Mouse (Mus musculus): ENCODE data around the gene Vwf. TPM values are rescaled to one million over a fixed set of nuclear protein-coding genes. Genes with fewer than 3 reads are reported as not detected.

Gene Vwf
- total and polyA plus RNA-seq, 2 experiments from 2014 or later: 13.1 to 30.0 TPM

GRCm38 (mm10) chr6:125591652-125592385 lies 45.2 kb downstream of the Vwf start:
- Histone ChIP-seq H3K9me3 (ENCODE audit: low read length) (no peaks in the 10 kb centered on the region), H3K27me3 (ENCODE audit: insufficient read depth, low read length) (no peaks in the 10 kb centered on the region), H3K27ac (ENCODE audit: low read depth, low read length) (no peak overlapping the region), H3K36me3 (ENCODE audit: insufficient read depth) (no peaks in the 10 kb centered on the region), H3K4me3 (ENCODE audit: low read depth, low read length) (no peak overlapping the region), H3K4me2 (ENCODE audit: low read depth) (no peak overlapping the region), H3K4me1 (ENCODE audit: insufficient read depth) (no peaks in the 10 kb centered on the region), H3K9ac (no peak overlapping the region)
- DNase-seq (no peak), ATAC-seq (no peak)
- WGBS: 76% methylated on average over 8 of the region's 8 CpGs
- TF ChIP-seq CTCF (IDR thresholded peaks at IDR 0.05; ENCODE audit: low read depth): no peak

GRCm38 (mm10) chr6:125592536-125592935 lies 46.0 kb downstream of the Vwf start:
- no peaks in the 10 kb centered on the region for H3K36me3 ChIP-seq (ENCODE audit: insufficient read depth)
- ATAC-seq: no peak
- no peak overlapping the region for H3K4me3 ChIP-seq (ENCODE audit: low read depth, low read length)

GRCm38 (mm10) chr6:125594311-125594710 lies 47.7 kb downstream of the Vwf start:
- 91% methylated on average over 4 of the region's 4 CpGs for WGBS
- H3K27ac ChIP-seq (ENCODE audit: low read depth, low read length): no peak overlapping the region
- DNase-seq (no peak), ATAC-seq (no peak)
- no peaks in the 10 kb centered on the region for H3K4me1 ChIP-seq (ENCODE audit: insufficient read depth)
- H3K4me2 ChIP-seq (ENCODE audit: low read depth): no peak overlapping the region
- no peak overlapping the region for H3K9ac ChIP-seq
- H3K36me3 ChIP-seq (ENCODE audit: insufficient read depth): no peaks in the 10 kb centered on the region
- no peaks in the 10 kb centered on the region for H3K9me3 ChIP-seq (ENCODE audit: low read length)
- no peak overlapping the region for H3K4me3 ChIP-seq (ENCODE audit: low read depth, low read length)
- no peaks in the 10 kb centered on the region for H3K27me3 ChIP-seq (ENCODE audit: insufficient read depth, low read length)
- TF ChIP-seq CTCF (IDR thresholded peaks at IDR 0.05; ENCODE audit: low read depth): no peak

More at GRCm38 (mm10) chr6:125592536-125592935, 46.0 kb downstream of the Vwf start:
- Histone ChIP-seq H3K27me3 (ENCODE audit: insufficient read depth, low read length) (no peaks in the 10 kb centered on the region), H3K9me3 (ENCODE audit: low read length) (no peaks in the 10 kb centered on the region), H3K9ac (no peak overlapping the region), H3K27ac (ENCODE audit: low read depth, low read length) (no peak overlapping the region), H3K4me1 (ENCODE audit: insufficient read depth) (no peaks in the 10 kb centered on the region), H3K4me2 (ENCODE audit: low read depth) (no peak overlapping the region)
- DNase-seq: no peak
- 92% methylated on average over 6 of the region's 6 CpGs for WGBS
- no peak for TF ChIP-seq CTCF (IDR thresholded peaks at IDR 0.05; ENCODE audit: low read depth)

- H3K4me2 ChIP-seq (ENCODE audit: low read depth): no peak overlapping the region
- no peaks in the 10 kb centered on the region for H3K4me1 ChIP-seq (ENCODE audit: insufficient read depth)
- H3K36me3 ChIP-seq (ENCODE audit: insufficient read depth): no peaks in the 10 kb centered on the region
- DNase-seq (no peak), ATAC-seq (no peak)
- H3K27me3 ChIP-seq (ENCODE audit: insufficient read depth, low read length): no peaks in the 10 kb centered on the region
- WGBS: 75% methylated on average over 4 of the region's 4 CpGs
- H3K4me3 ChIP-seq (ENCODE audit: low read depth, low read length): no peak overlapping the region
- no peak overlapping the region for H3K27ac ChIP-seq (ENCODE audit: low read depth, low read length)
- no peak overlapping the region for H3K9ac ChIP-seq
- H3K9me3 ChIP-seq (ENCODE audit: low read length): no peaks in the 10 kb centered on the region
- no peak for TF ChIP-seq CTCF (IDR thresholded peaks at IDR 0.05; ENCODE audit: low read depth)
These were observed 48.3 kb downstream of the Vwf start for GRCm38 (mm10) chr6:125594825-125595224.

GRCm38 (mm10) chr6:125596701-125597318 lies 50.2 kb downstream of the Vwf start:
- Histone ChIP-seq H3K4me3 (ENCODE audit: low read depth, low read length) (no peak overlapping the region), H3K9me3 (ENCODE audit: low read length) (no peaks in the 10 kb centered on the region), H3K27me3 (ENCODE audit: insufficient read depth, low read length) (no peaks in the 10 kb centered on the region), H3K4me1 (ENCODE audit: insufficient read depth) (no peaks in the 10 kb centered on the region), H3K9ac (no peak overlapping the region), H3K27ac (ENCODE audit: low read depth, low read length) (no peak overlapping the region), H3K36me3 (ENCODE audit: insufficient read depth) (no peaks in the 10 kb centered on the region), H3K4me2 (ENCODE audit: low read depth) (no peak overlapping the region)
- TF ChIP-seq CTCF (IDR thresholded peaks at IDR 0.05; ENCODE audit: low read depth): no peak
- ATAC-seq (no peak), DNase-seq (no peak)
- WGBS: 58% methylated on average over 16 of the region's 16 CpGs

- Histone ChIP-seq H3K4me3 (ENCODE audit: low read depth, low read length) (no peak overlapping the region), H3K36me3 (ENCODE audit: insufficient read depth) (no peaks in the 10 kb centered on the region), H3K9ac (no peak overlapping the region), H3K4me2 (ENCODE audit: low read depth) (no peak overlapping the region), H3K4me1 (ENCODE audit: insufficient read depth) (no peaks in the 10 kb centered on the region), H3K9me3 (ENCODE audit: low read length) (no peaks in the 10 kb centered on the region), H3K27ac (ENCODE audit: low read depth, low read length) (no peak overlapping the region), H3K27me3 (ENCODE audit: insufficient read depth, low read length) (no peaks in the 10 kb centered on the region)
- WGBS: 68% methylated on average over 4 of the region's 4 CpGs
- TF ChIP-seq CTCF (IDR thresholded peaks at IDR 0.05; ENCODE audit: low read depth): no peak
- no peak for ATAC-seq
- DNase-seq: no peak
These were observed 51.1 kb downstream of the Vwf start for GRCm38 (mm10) chr6:125597716-125598115.

- no peak overlapping the region for H3K9ac ChIP-seq
- H3K9me3 ChIP-seq (ENCODE audit: low read length): no peaks in the 10 kb centered on the region
- H3K27ac ChIP-seq (ENCODE audit: low read depth, low read length): no peak overlapping the region
- no peaks in the 10 kb centered on the region for H3K36me3 ChIP-seq (ENCODE audit: insufficient read depth)
- H3K4me1 ChIP-seq (ENCODE audit: insufficient read depth): no peaks in the 10 kb centered on the region
- H3K4me3 ChIP-seq (ENCODE audit: low read depth, low read length): no peak overlapping the region
- no peaks in the 10 kb centered on the region for H3K27me3 ChIP-seq (ENCODE audit: insufficient read depth, low read length)
- ATAC-seq (peak; percentile 43), DNase-seq (peak; percentile 87)
- no peak overlapping the region for H3K4me2 ChIP-seq (ENCODE audit: low read depth)
- peak; percentile 98 for TF ChIP-seq CTCF (IDR thresholded peaks at IDR 0.05; ENCODE audit: low read depth)
- 41% methylated on average over 9 of the region's 9 CpGs for WGBS
These were observed 53.5 kb downstream of the Vwf start for GRCm38 (mm10) chr6:125600036-125600558.

Data from forebrain, postnatal 0 days (tissue).